Mouse (Mus musculus) midbrain, embryonic 16.5 days (tissue): Measurements from ENCODE around the gene Trpm3. TPM values are rescaled to one million over a fixed set of nuclear protein-coding genes. Genes with fewer than 3 reads are reported as not detected.
A peak's percentile ranks its signal among the peaks of the same experiment; 100 is the strongest.

ENCODE experiments used
- ATAC-seq: fragments of 200-750 bp; cut with Nextera tagmentation; 2 replicates; pipeline ENCODE4 v1.8.0; 2017; ENCODE audit warnings: moderate TSS enrichment
- H3K27ac ChIP-seq: fragments of 300-500 bp; sonication (generic); 2 replicates; pipeline ENCODE4 v1.5.1; 2014; ENCODE audit warnings: mild to moderate bottlenecking, low read length, mixed read lengths
- H3K27me3 ChIP-seq: fragments of 300-500 bp; sonication (generic); 2 replicates; pipeline ENCODE4 v1.6.1; 2014; ENCODE audit warnings: low read depth, low read length, mixed read lengths; ENCODE audit not compliant: control insufficient read depth, insufficient read depth
- H3K36me3 ChIP-seq: fragments of 300-500 bp; sonication (generic); 2 replicates; pipeline ENCODE4 v1.6.1; 2014; ENCODE audit warnings: mild to moderate bottlenecking, low read length, moderate library complexity, mixed read lengths; ENCODE audit not compliant: control insufficient read depth, insufficient read depth
- H3K4me1 ChIP-seq: fragments of 300-500 bp; sonication (generic); 2 replicates; pipeline ENCODE4 v1.6.1; 2014; ENCODE audit warnings: mild to moderate bottlenecking, low read length, mixed read lengths; ENCODE audit not compliant: control insufficient read depth, insufficient read depth
- H3K4me2 ChIP-seq: fragments of 300-500 bp; sonication (generic); 2 replicates; pipeline ENCODE4 v1.6.1; 2014; ENCODE audit warnings: mild to moderate bottlenecking, low read length, mixed read lengths
- H3K4me3 ChIP-seq: fragments of 300-500 bp; sonication (generic); 2 replicates; pipeline ENCODE4 v1.5.1; 2014; ENCODE audit warnings: low read depth, mild to moderate bottlenecking, low read length, moderate library complexity, mixed read lengths
- H3K9ac ChIP-seq: fragments of 300-500 bp; sonication (generic); 2 replicates; pipeline ENCODE4 v1.6.1; 2014; ENCODE audit warnings: low read depth, low read length, mixed read lengths
- H3K9me3 ChIP-seq: fragments of 300-500 bp; sonication (generic); replicated peaks from 2 replicates; pipeline ENCODE4 v1.6.1; 2014; ENCODE audit warnings: mild to moderate bottlenecking, low read length, mixed read lengths; ENCODE audit not compliant: control insufficient read depth, poor library complexity, severe bottlenecking
- WGBS: fragments of 180-500 bp; shearing (Covaris S2); extraction: QIAGEN DNeasy Blood & Tissue Kit; methylation state at CpG from one replicate; pipeline ENCODE4 v1.1.7; 2014; 5-methylcytosine and 5-hydroxymethylcytosine counted together
- polyA plus RNA-seq: library from polyadenylated mRNA; unstranded; fragments of >200 nt; fragmentation: Nextera tagmentation; extraction: Ambion mirVana; gene quantifications from 2 replicates; pipeline ENCODE4 v1.2.1, GENCODE M21; 2015

Gene Trpm3
- polyA plus RNA-seq, 1 experiment from 2014 or later: 24.7 TPM

- H3K9me3 ChIP-seq: no peaks in the 10 kb centered on the region
- no peak overlapping the region for H3K4me3 ChIP-seq
- H3K4me1 ChIP-seq: no peaks in the 10 kb centered on the region
- no peak overlapping the region for H3K27ac ChIP-seq
- H3K4me2 ChIP-seq: no peak overlapping the region
- no peak for ATAC-seq
- no peak overlapping the region for H3K9ac ChIP-seq
- 89% methylated on average over 4 of the region's 4 CpGs for WGBS
- H3K27me3 ChIP-seq: no peaks in the 10 kb centered on the region
- H3K36me3 ChIP-seq: no peaks in the 10 kb centered on the region
Measured at GRCm38 (mm10) chr19:22178549-22178948, 39.7 kb downstream of the Trpm3 start.

DNA sequence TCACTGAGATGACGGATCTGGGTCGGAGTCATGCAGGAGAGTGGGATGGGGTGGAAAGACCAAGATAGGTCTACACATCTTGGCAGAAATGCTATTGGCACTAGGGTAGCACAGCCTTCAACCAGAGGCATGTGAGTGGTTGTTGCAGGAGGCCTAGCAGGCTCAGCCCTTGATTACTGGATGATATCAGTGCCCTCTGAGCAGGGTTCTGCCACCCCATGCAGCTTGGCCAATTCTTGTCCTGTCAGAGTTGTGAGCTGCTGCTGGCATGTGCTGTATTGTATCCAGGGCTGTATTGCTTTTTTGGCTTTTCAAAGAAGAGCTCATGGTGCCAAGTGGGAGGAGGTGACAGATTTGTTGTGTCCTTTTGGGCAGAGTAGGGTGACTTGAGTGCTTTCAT is 40.2 kb downstream of the Trpm3 start:
- no peak overlapping the region for H3K27ac ChIP-seq
- H3K27me3 ChIP-seq: no peaks in the 10 kb centered on the region
- H3K9ac ChIP-seq: no peak overlapping the region
- H3K36me3 ChIP-seq: no peaks in the 10 kb centered on the region
- no peak overlapping the region for H3K4me2 ChIP-seq
- H3K4me1 ChIP-seq: no peaks in the 10 kb centered on the region
- ATAC-seq: no peak
- H3K9me3 ChIP-seq: no peaks in the 10 kb centered on the region
- H3K4me3 ChIP-seq: no peak overlapping the region
- WGBS: 96% methylated on average over 2 of the region's 2 CpGs

- ATAC-seq: no peak
- no peak overlapping the region for H3K4me3 ChIP-seq
- no peak overlapping the region for H3K4me2 ChIP-seq
- no peak overlapping the region for H3K27ac ChIP-seq
- H3K4me1 ChIP-seq: no peaks in the 10 kb centered on the region
- H3K9ac ChIP-seq: no peak overlapping the region
- 87% methylated on average over 3 of the region's 3 CpGs for WGBS
- no peaks in the 10 kb centered on the region for H3K9me3 ChIP-seq
- no peaks in the 10 kb centered on the region for H3K36me3 ChIP-seq
- H3K27me3 ChIP-seq: no peaks in the 10 kb centered on the region
Measured at GRCm38 (mm10) chr19:22180136-22180535, 41.3 kb downstream of the Trpm3 start.

DNA sequence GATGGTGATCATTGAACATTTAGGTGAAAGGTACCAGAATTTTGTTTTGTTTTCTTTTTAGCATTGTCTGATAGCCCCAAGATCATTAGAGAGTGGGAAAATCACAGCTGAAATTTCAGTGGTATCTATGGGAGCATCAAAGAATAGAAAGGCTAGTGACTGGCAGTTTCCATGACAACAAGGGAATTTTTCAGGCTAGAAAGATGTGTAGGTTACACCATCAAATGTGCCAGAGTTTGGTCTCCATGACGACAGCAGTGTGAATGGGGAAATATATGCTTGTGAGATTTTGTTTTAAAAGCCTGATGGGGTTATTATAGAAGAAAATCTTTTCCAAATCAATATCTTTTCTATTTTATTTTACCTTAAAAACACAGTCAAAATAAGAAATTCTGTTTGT is 50.9 kb downstream of the Trpm3 start:
- Histone ChIP-seq H3K4me2 (no peak overlapping the region), H3K9ac (no peak overlapping the region), H3K27ac (peak overlapping the region; percentile 64; the same call in 1 of the 2 replicates), H3K36me3 (no peaks in the 10 kb centered on the region), H3K4me3 (no peak overlapping the region), H3K4me1 (peaks cover 9% of the 10 kb centered on the region), H3K27me3 (no peaks in the 10 kb centered on the region), H3K9me3 (no peaks in the 10 kb centered on the region)
- ATAC-seq: peak; percentile 93
- 8% methylated on average over 1 of the region's 1 CpGs for WGBS

DNA sequence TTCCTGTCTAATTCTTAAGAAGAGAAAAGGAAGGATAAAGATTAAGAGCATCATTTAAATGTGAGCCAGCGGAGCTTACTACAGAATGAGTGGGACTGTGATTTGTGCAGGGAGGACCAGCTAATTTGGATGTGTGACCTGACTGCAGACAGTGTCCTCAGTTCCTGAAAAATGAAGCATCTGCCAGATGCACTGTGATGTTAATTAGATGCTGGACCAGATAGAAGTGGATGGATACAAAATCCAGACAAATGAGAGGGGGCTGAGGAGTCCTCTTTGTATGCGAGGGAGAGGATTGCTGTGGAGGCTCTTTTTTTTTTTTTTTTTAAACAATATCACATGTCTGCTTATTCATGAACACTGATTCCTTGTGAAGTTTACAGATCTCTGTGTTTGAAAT is 83.7 kb downstream of the Trpm3 start:
- Histone ChIP-seq H3K36me3 (no peaks in the 10 kb centered on the region), H3K27me3 (no peaks in the 10 kb centered on the region), H3K4me1 (no peaks in the 10 kb centered on the region), H3K9me3 (no peaks in the 10 kb centered on the region), H3K27ac (no peak overlapping the region), H3K4me2 (no peak overlapping the region), H3K9ac (no peak overlapping the region), H3K4me3 (no peak overlapping the region)
- no peak for ATAC-seq
- WGBS: 34% methylated on average over 2 of the region's 2 CpGs

GRCm38 (mm10) chr19:22234187-22234586 is 95.3 kb downstream of the Trpm3 start:
- no peaks in the 10 kb centered on the region for H3K9me3 ChIP-seq
- no peak overlapping the region for H3K27ac ChIP-seq
- H3K4me1 ChIP-seq: no peaks in the 10 kb centered on the region
- H3K36me3 ChIP-seq: no peaks in the 10 kb centered on the region
- H3K4me3 ChIP-seq: no peak overlapping the region
- H3K27me3 ChIP-seq: no peaks in the 10 kb centered on the region
- ATAC-seq: no peak
- no peak overlapping the region for H3K4me2 ChIP-seq
- no peak overlapping the region for H3K9ac ChIP-seq

DNA sequence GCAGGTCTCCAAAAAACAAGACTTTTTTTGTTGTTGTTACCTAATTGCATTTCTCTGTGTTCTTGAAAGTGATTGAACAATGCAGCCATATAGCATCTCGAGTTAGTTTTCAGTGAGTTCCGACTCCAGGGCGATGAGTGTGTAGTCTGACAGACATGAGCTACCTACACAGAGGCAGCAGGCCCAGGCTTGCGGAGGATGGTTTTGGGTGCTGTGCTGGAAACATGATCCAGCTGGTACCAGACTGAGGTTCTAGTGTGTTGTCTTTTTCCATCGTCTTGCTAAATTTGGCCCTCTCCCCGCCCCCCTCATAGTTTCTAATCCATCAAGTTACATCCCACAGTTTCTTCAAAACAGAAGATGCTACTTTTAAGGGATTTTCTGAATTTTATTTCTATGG is 110.2 kb downstream of the Trpm3 start:
- Histone ChIP-seq H3K4me3 (no peak overlapping the region), H3K4me2 (no peak overlapping the region), H3K27me3 (no peaks in the 10 kb centered on the region), H3K4me1 (no peaks in the 10 kb centered on the region), H3K27ac (no peak overlapping the region), H3K9me3 (no peaks in the 10 kb centered on the region), H3K36me3 (no peaks in the 10 kb centered on the region), H3K9ac (no peak overlapping the region)
- WGBS: 89% methylated on average over 6 of the region's 6 CpGs
- no peak for ATAC-seq

DNA sequence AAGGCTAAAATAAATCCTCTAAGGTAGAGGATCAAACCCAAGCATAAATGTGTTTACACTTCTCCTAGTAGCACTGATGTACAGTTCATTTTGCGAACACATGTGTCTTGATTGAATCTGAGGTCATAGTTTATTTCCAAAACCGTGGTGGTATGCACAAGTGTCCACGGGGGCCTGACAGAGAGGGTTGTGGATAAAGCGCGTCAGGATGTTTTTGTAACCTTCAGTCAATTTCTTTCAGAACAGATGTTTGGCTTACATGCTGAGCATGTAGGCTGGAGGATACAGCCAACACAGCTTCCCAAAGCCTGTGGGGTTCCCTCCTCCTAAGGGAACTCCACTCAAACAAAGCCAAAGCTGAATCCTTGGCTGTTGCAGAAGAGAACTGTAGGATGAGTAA is 134.1 kb downstream of the Trpm3 start:
- Histone ChIP-seq H3K4me1 (no peaks in the 10 kb centered on the region), H3K27ac (no peak overlapping the region), H3K4me2 (no peak overlapping the region), H3K36me3 (no peaks in the 10 kb centered on the region), H3K9ac (no peak overlapping the region), H3K4me3 (no peak overlapping the region), H3K27me3 (no peaks in the 10 kb centered on the region), H3K9me3 (no peaks in the 10 kb centered on the region)
- WGBS: 73% methylated on average over 5 of the region's 5 CpGs
- no peak for ATAC-seq

DNA sequence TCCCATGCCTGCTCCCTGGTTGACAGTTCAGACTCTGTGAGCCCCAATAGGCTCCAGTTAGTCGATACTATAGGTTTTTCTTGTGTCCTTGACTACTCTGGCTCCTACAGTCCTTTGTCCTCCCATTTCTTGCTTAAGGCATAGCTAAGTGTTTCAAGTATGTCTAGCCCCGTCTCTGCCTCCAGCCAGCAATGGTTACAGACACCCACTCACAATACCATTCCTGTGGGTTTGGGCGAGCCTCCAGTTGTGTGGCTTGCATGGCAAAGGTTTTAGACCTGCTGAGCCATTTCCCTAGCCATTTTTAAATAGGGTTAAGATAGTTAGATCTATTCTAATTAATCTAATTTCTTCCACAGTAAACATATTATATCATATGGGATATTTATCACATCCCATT is 145.8 kb downstream of the Trpm3 start:
- Histone ChIP-seq H3K9me3 (no peaks in the 10 kb centered on the region), H3K4me3 (no peak overlapping the region), H3K27me3 (no peaks in the 10 kb centered on the region), H3K9ac (no peak overlapping the region), H3K4me2 (no peak overlapping the region), H3K4me1 (no peaks in the 10 kb centered on the region), H3K27ac (no peak overlapping the region), H3K36me3 (no peaks in the 10 kb centered on the region)
- no peak for ATAC-seq
- WGBS: 91% methylated on average over 3 of the region's 3 CpGs

GRCm38 (mm10) chr19:22292671-22293070 is 153.8 kb downstream of the Trpm3 start:
- ATAC-seq: no peak
- 66% methylated on average over 6 of the region's 6 CpGs for WGBS
- Histone ChIP-seq H3K36me3 (no peaks in the 10 kb centered on the region), H3K4me2 (no peak overlapping the region), H3K9me3 (no peaks in the 10 kb centered on the region), H3K27ac (no peak overlapping the region), H3K4me1 (no peaks in the 10 kb centered on the region), H3K4me3 (no peak overlapping the region), H3K27me3 (no peaks in the 10 kb centered on the region), H3K9ac (no peak overlapping the region)
